Comparison of ENCODE assay signal across 8 mouse cellular contexts in the genomic region with DNA sequence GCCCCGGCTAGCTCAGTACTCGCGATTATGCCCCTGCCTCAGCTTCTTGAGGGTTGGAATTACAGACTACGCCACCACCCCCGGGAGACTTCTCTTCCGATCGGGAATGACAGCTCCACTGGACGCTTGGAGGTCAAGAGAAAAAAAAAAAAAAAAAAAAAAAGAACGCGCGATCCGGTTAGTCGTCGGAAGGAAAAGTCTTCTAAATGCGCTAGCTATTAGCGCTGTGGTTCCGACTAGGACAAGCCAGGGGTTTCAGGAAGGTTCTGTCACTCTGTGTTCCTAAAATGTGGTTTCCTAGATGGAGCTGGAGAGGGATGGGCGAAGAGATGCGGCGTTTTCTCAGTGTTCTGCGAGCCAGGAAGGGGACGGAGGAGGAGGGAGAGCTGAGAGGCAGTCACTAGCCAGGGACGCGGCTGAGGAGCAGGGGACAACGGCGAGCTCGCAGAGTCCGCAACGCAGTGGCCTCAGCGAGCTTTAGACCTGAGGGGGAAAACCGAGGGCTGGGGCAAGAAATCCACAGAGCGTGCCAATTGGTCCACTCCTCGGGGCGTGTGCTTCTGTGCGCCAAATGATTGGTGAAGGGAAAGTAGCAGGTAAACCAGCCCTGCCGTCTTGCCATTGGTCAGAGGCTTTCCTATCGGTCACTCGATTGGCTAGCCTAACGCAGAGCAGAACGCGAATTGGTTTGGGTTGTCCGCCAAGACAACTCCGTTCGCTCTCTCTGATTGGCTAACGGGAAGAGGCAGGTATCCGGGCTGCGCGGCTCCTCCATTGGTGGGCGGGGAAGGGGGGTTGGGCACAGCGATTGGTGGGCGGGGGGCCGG. TPM values are rescaled to one million over a fixed set of nuclear protein-coding genes. Genes with fewer than 3 reads are reported as not detected.
DNase-seq lines count a peak whose midpoint lies in the region; ATAC-seq and TF ChIP-seq lines count a peak whose summit lies in the region.

A gene (plus strand): TSS at position 822 of the 827 bp plus-strand sequence.

- peaks cover 78% of the 10 kb centered on the region for H3K27me3 ChIP-seq in erythroblast, embryonic 14.5 days (ENCODE audit: control insufficient read depth)
- peaks cover 58% of the 10 kb centered on the region for H3K27me3 ChIP-seq in heart, embryonic 11.5 days (ENCODE audit: control insufficient read depth, insufficient read depth, low read length)
- H3K27me3 ChIP-seq in kidney, embryonic 16.5 days (ENCODE audit: insufficient read depth, low read length): peaks cover 27% of the 10 kb centered on the region
- no peaks in the 10 kb centered on the region for H3K27me3 ChIP-seq in liver, adult 2 months (ENCODE audit: control insufficient read depth, insufficient read depth, low read length)
- no peaks in the 10 kb centered on the region for H3K27me3 ChIP-seq in myocyte (ENCODE audit: control insufficient read depth, insufficient read depth, insufficient read length)
- H3K27me3 ChIP-seq in splenic B cell, adult 2 months (ENCODE audit: control insufficient read depth, insufficient read depth, low read length, poor library complexity, severe bottlenecking): no peaks in the 10 kb centered on the region

- peak within 1 kb of the TSS; percentile 62 for H3K4me3 ChIP-seq in erythroblast, embryonic 14.5 days (replicated peaks)
- peak within 1 kb of the TSS; percentile 92 for H3K4me3 ChIP-seq in heart, embryonic 11.5 days (ENCODE audit: low read depth, low read length)
- peak within 1 kb of the TSS; percentile 77 for H3K4me3 ChIP-seq in kidney, embryonic 16.5 days (ENCODE audit: low read length)
- H3K4me3 ChIP-seq in liver, adult 2 months (ENCODE audit: insufficient read depth, low read depth, low read length): peak within 1 kb of the TSS; percentile 89
- H3K4me3 ChIP-seq in myocyte: peak within 1 kb of the TSS; percentile 56

- peak within 1 kb of the TSS; percentile 73 for H3K9ac ChIP-seq in heart, embryonic 11.5 days (ENCODE audit: low read depth, low read length)
- peak within 1 kb of the TSS; percentile 75 for H3K9ac ChIP-seq in kidney, embryonic 16.5 days (replicated peaks; ENCODE audit: low read length)
- H3K9ac ChIP-seq in liver, adult 2 months (ENCODE audit: low read depth, low read length): peak within 1 kb of the TSS; percentile 74

- TF ChIP-seq POLR2A in brain, embryonic 14.5 days (IDR thresholded peaks at IDR 0.05; ENCODE audit: borderline replicate concordance, extremely low read depth, insufficient read depth, insufficient read length, poor library complexity, severe bottlenecking): peak; percentile 37; the same call in 1 of the 2 replicates
- TF ChIP-seq POLR2A in liver, adult 2 months (IDR thresholded peaks at IDR 0.05; ENCODE audit: extremely low read depth, insufficient read depth, low read length): peak; percentile 89
- peak; percentile 93 for TF ChIP-seq POLR2A in myocyte (IDR thresholded peaks at IDR 0.05; ENCODE audit: insufficient read length, low read depth)

- peaks cover 29% of the 10 kb centered on the region; the same call in 1 of the 2 replicates for H3K79me2 ChIP-seq in liver, adult 2 months (ENCODE audit: control insufficient read depth, insufficient read depth, low read length)
- H3K79me2 ChIP-seq in myocyte (ENCODE audit: control insufficient read depth, insufficient read depth): peaks cover 33% of the 10 kb centered on the region

- H3K4me2 ChIP-seq in heart, embryonic 11.5 days: peak within 1 kb of the TSS; percentile 95
- peak within 1 kb of the TSS; percentile 72 for H3K4me2 ChIP-seq in kidney, embryonic 16.5 days (replicated peaks; ENCODE audit: low read depth, low read length)
- peak within 1 kb of the TSS; percentile 95 for H3K4me2 ChIP-seq in myocyte (ENCODE audit: low read depth)

- peak; percentile 99 for DNase-seq in CD4-positive helper T cell, adult 2 months (ENCODE audit: low read depth, low spot score)
- DNase-seq in brain, embryonic 14.5 days (ENCODE audit: low read depth): peak; percentile 100
- peak; percentile 100 for DNase-seq in liver, adult 2 months (ENCODE audit: extremely low read depth, low read depth, low spot score)
- peak; percentile 99 for DNase-seq in splenic B cell, adult 2 months (ENCODE audit: low read depth, low spot score)

- peaks cover 10% of the 10 kb centered on the region; the same call in 1 of the 2 replicates for H3K9me3 ChIP-seq in erythroblast, embryonic 14.5 days (ENCODE audit: control insufficient read depth, low read length)
- no peaks in the 10 kb centered on the region for H3K9me3 ChIP-seq in heart, embryonic 11.5 days (replicated peaks; ENCODE audit: control insufficient read depth, low read length)
- H3K9me3 ChIP-seq in kidney, embryonic 16.5 days (ENCODE audit: low read length): no peaks in the 10 kb centered on the region

- peak within 1 kb of the TSS; percentile 40 for H3ac ChIP-seq in myocyte (ENCODE audit: control insufficient read depth, insufficient read length)

- peak within 1 kb of the TSS; percentile 69 for H3K27ac ChIP-seq in heart, embryonic 11.5 days (ENCODE audit: low read depth, low read length)
- H3K27ac ChIP-seq in kidney, embryonic 16.5 days (ENCODE audit: low read length): peak within 1 kb of the TSS; percentile 81
- H3K27ac ChIP-seq in liver, adult 2 months (replicated peaks; ENCODE audit: insufficient read depth, low read depth, low read length): peak within 1 kb of the TSS; percentile 74

- peaks cover 14% of the 10 kb centered on the region for H3K4me1 ChIP-seq in erythroblast, embryonic 14.5 days (ENCODE audit: control insufficient read depth)
- peaks cover 5% of the 10 kb centered on the region for H3K4me1 ChIP-seq in heart, embryonic 11.5 days (ENCODE audit: control insufficient read depth, insufficient read depth, low read length)
- peaks cover 16% of the 10 kb centered on the region for H3K4me1 ChIP-seq in kidney, embryonic 16.5 days (ENCODE audit: insufficient read depth, low read length)
- peaks cover 11% of the 10 kb centered on the region for H3K4me1 ChIP-seq in liver, adult 2 months (ENCODE audit: control insufficient read depth, insufficient read depth, low read length)

- WGBS in heart, embryonic 11.5 days (ENCODE audit: insufficient replicate concordance): under 1% methylated on average over 52 of the region's 52 CpGs
- WGBS in kidney, embryonic 16.5 days: under 1% methylated on average over 51 of the region's 52 CpGs
- under 1% methylated on average over 52 of the region's 52 CpGs for WGBS in liver, adult 2 months

- no peaks in the 10 kb centered on the region for H3K36me3 ChIP-seq in erythroblast, embryonic 14.5 days (ENCODE audit: control insufficient read depth)
- H3K36me3 ChIP-seq in heart, embryonic 11.5 days (ENCODE audit: control insufficient read depth, insufficient read depth, low read length): no peaks in the 10 kb centered on the region
- H3K36me3 ChIP-seq in kidney, embryonic 16.5 days (ENCODE audit: insufficient read depth, low read length): no peaks in the 10 kb centered on the region
- no peaks in the 10 kb centered on the region for H3K36me3 ChIP-seq in liver, adult 2 months (ENCODE audit: control insufficient read depth, insufficient read depth, low read length)
- H3K36me3 ChIP-seq in myocyte (ENCODE audit: control insufficient read depth, insufficient read depth): no peaks in the 10 kb centered on the region
- no peaks in the 10 kb centered on the region for H3K36me3 ChIP-seq in splenic B cell, adult 2 months (ENCODE audit: control insufficient read depth, insufficient read depth, low read length, poor library complexity, severe bottlenecking)

- peak; percentile 99 for ATAC-seq in heart, embryonic 11.5 days (replicated peaks; ENCODE audit: insufficient number of reproducible peaks, low FRiP score, low TSS enrichment)
- peak; percentile 99 for ATAC-seq in kidney, embryonic 16.5 days (ENCODE audit: low FRiP score, low TSS enrichment)

- no peak for TF ChIP-seq CTCF in brain, embryonic 14.5 days (IDR thresholded peaks at IDR 0.05; ENCODE audit: borderline replicate concordance, extremely low read depth, insufficient read depth, insufficient read length)
- TF ChIP-seq CTCF in liver, adult 2 months (IDR thresholded peaks at IDR 0.05; ENCODE audit: low read depth, low read length): no peak

TF ChIP-seq in myocyte, 11 proteins besides CTCF, POLR2A, EP300 and RAD21:
- no peak for TF ChIP-seq MYOG (IDR thresholded peaks at IDR 0.05; ENCODE audit: control insufficient read depth in 1 of 3, insufficient read depth in 1 of 3, insufficient read length in 2 of 3, low read depth in 2 of 3)
- TF ChIP-seq POLR2AphosphoS2 (IDR thresholded peaks at IDR 0.05; ENCODE audit: insufficient read length, low read depth): peak; percentile 90
TF ChIP-seq in myocyte: peak in this region for 1.

RNA-seq across cellular contexts. Expression of the gene that starts here (rescaled TPM):
- polyA plus RNA-seq in brain, embryonic 14.5 days (2012; rRNA removed): 15.1 and 16.6 TPM in 2 replicates
- 0.01 TPM in 1 of 2 replicates, not detected in the other for polyA plus RNA-seq in erythroblast, embryonic 14.5 days (2012)
- 7.6 and 7.8 TPM in 2 replicates for polyA plus RNA-seq in heart, embryonic 11.5 days (2014; fragmentation: Nextera tagmentation; extraction: Ambion mirVana)
- 9.7 and 10.5 TPM in 2 replicates for polyA plus RNA-seq in kidney, embryonic 16.5 days (2015; fragmentation: Nextera tagmentation; extraction: Ambion mirVana)
- total RNA-seq in liver, adult 2 months (2014; rRNA removed): 1.3 and 2.2 TPM in 2 replicates
- 8.0 and 10.0 TPM in 2 replicates for polyA plus RNA-seq in liver, adult 2 months (2012; rRNA removed)
- polyA plus RNA-seq in myocyte (2012; fragmentation: generic; extraction: Trizol): 10.5 TPM

Comparison
In these comparisons a context has a peak if more than half of its experiments do, and no peak if none do; other contexts are left out.
1. Peak in every context shown above with its lines: DNase-seq, ATAC-seq, H3K4me3 ChIP-seq and H3K27ac ChIP-seq.
2. POLR2A ChIP-seq: peak in every context shown above with its lines; median percentile 93 in myocyte; 89 in liver, adult 2 months; 37 in brain, embryonic 14.5 days.